Mouse (Mus musculus): ENCODE results near the gene Gm20390. TPM values are rescaled to one million over a fixed set of nuclear protein-coding genes. Genes with fewer than 3 reads are reported as not detected.
A peak's percentile ranks its signal among the peaks of the same experiment; 100 is the strongest.
"Not testable (repeated sequence)": the region's sequence is repeated elsewhere in the genome, so short reads cannot be mapped to it uniquely, and the experiment has no call there.

Gene Gm20390
- total RNA-seq, 2 experiments from 2014 or later, result 72.2 to 90.6 TPM

GRCm38 (mm10) chr11:93967381-93967780 lies 712 bp downstream of the Gm20390 start:
- DNase-seq (ENCODE audit: low spot score in 2 of 2), result no peak

GRCm38 (mm10) chr11:93965391-93965790 lies 2.7 kb downstream of the Gm20390 start:
- no peak for DNase-seq (ENCODE audit: low spot score in 2 of 2)

- DNase-seq (ENCODE audit: low spot score in 2 of 2), result no peak
Measured at GRCm38 (mm10) chr11:93963013-93963412, 5.1 kb downstream of the Gm20390 start.

- no peak for DNase-seq (ENCODE audit: low spot score in 2 of 2)
Measured at GRCm38 (mm10) chr11:93961482-93961881, 6.6 kb downstream of the Gm20390 start.

- DNase-seq (ENCODE audit: low spot score in 2 of 2), result no peak
Measured at GRCm38 (mm10) chr11:93957746-93958145, 10.3 kb downstream of the Gm20390 start.

GRCm38 (mm10) chr11:93957031-93957555 lies 11.0 kb downstream of the Gm20390 start:
- no peak for DNase-seq (ENCODE audit: low spot score in 2 of 2)

GRCm38 (mm10) chr11:93956159-93956558 lies 11.9 kb downstream of the Gm20390 start, which contains the start of gene Nme2:
TSS of gene Nme2 (minus strand) at chr11:93956259.
- no peak for DNase-seq (ENCODE audit: low spot score in 2 of 2)

GRCm38 (mm10) chr11:93955256-93956150 lies 12.6 kb downstream of the Gm20390 start:
- DNase-seq (ENCODE audit: low spot score in 2 of 2), result peak; percentile 87 to 89

GRCm38 (mm10) chr11:93954738-93955255 lies 13.3 kb downstream of the Gm20390 start:
- DNase-seq (ENCODE audit: low spot score in 2 of 2), result no peak

GRCm38 (mm10) chr11:93952376-93952775 lies 15.7 kb downstream of the Gm20390 start:
- no peak for DNase-seq (ENCODE audit: low spot score in 2 of 2)

GRCm38 (mm10) chr11:93950045-93950444 lies 18.0 kb downstream of the Gm20390 start:
- no peak for DNase-seq (ENCODE audit: low spot score in 2 of 2)

GRCm38 (mm10) chr11:93948887-93949567 lies 19.1 kb downstream of the Gm20390 start:
- DNase-seq (ENCODE audit: low spot score in 2 of 2), result no peak

GRCm38 (mm10) chr11:93944986-93945385 lies 23.1 kb downstream of the Gm20390 start:
- no peak for DNase-seq (ENCODE audit: low spot score in 2 of 2)

GRCm38 (mm10) chr11:93940906-93941305 lies 27.2 kb downstream of the Gm20390 start:
- no peak for DNase-seq (ENCODE audit: low spot score in 2 of 2)

GRCm38 (mm10) chr11:93929106-93929505 lies 39.0 kb downstream of the Gm20390 start:
- no peak for DNase-seq (ENCODE audit: low spot score in 2 of 2)

- DNase-seq (ENCODE audit: low spot score in 2 of 2), result not testable (repeated sequence)
Measured at GRCm38 (mm10) chr11:93915019-93915418, 53.1 kb downstream of the Gm20390 start.

GRCm38 (mm10) chr11:93911603-93912002 lies 56.5 kb downstream of the Gm20390 start:
- no peak for DNase-seq (ENCODE audit: low spot score in 2 of 2)

GRCm38 (mm10) chr11:93908829-93909228 lies 59.3 kb downstream of the Gm20390 start:
- DNase-seq (ENCODE audit: low spot score in 2 of 2), result no peak

- no peak for DNase-seq (ENCODE audit: low spot score in 2 of 2)
Measured at GRCm38 (mm10) chr11:93907839-93908238, 60.3 kb downstream of the Gm20390 start.

- no peak for DNase-seq (ENCODE audit: low spot score in 2 of 2)
Measured at GRCm38 (mm10) chr11:93906834-93907233, 61.3 kb downstream of the Gm20390 start.
